Mouse (Mus musculus) ZHBTc4 (cell line): Measurements from ENCODE around the gene Bcl2a1b.
A peak's percentile ranks its signal among the peaks of the same experiment; 100 is the strongest.
"Not testable (repeated sequence)": the region's sequence is repeated elsewhere in the genome, so short reads cannot be mapped to it uniquely, and the experiment has no call there.

Experiments
- DNase-seq: peaks from one replicate; pipeline ENCODE4 v3.0.0-alpha.2; 2011; ENCODE audit warnings: low read depth, low spot score

The Bcl2a1b gene

GRCm38 (mm10) chr9:89198969-89199416 lies at the start of gene Bcl2a1b, which contains the start of gene Gm29094:
Gene Bcl2a1b, plus strand, starts transcription at chr9:89199209.
Gene Gm29094, plus strand, starts transcription at chr9:89199379.
- DNase-seq = not testable (repeated sequence)

GRCm38 (mm10) chr9:89172539-89172938 lies 26.5 kb upstream of the Bcl2a1b start:
- not testable (repeated sequence) for DNase-seq

DNA sequence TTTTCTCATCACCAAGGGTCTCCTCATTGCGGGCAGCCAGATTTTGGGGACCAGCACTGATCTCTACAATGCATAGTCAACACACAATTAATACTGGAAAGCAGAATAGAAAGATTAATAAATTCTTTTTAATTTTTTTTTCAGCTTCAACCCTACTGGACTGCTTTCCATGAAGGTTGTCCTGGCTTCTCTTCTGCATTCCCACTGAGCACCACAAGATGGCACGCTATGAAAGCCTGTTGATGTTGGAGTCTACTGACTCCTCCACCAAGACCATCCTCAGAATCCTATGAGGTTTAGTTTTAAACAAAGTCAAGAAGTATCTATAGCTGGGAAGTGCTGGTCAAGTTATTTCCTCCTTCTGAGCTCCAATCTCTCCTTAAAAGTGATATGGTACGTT lies 20.2 kb upstream of the Bcl2a1b start:
- peak; percentile 33 for DNase-seq

- not testable (repeated sequence) for DNase-seq
Measured at GRCm38 (mm10) chr9:89179469-89179868, 19.5 kb upstream of the Bcl2a1b start.

- peak; percentile 71 for DNase-seq
Measured at GRCm38 (mm10) chr9:89187006-89187405, 12.0 kb upstream of the Bcl2a1b start.

DNA sequence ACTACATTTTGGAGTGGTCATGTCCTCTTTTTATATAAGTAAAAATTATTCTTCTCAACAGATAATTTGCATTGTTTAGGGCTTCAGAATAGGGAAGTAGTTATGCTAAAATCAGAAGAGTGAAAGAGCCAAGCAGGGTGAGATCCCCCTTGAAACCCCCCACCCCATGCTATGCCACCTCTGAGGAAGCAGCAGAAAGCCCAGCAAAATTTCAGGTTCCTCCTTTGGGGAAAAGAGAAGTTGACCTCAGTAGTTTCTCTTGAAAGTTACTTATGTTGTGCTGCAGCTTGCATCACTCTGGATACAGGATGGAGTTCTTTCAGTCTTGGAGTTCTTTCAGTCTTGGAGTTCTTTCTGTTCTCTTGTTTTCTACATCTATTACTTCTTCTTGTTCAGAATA lies 3.5 kb upstream of the Bcl2a1b start:
- not testable (repeated sequence) for DNase-seq

- not testable (repeated sequence) for DNase-seq
Measured at GRCm38 (mm10) chr9:89197509-89197908, 1.5 kb upstream of the Bcl2a1b start.

- DNase-seq = not testable (repeated sequence)
Measured at GRCm38 (mm10) chr9:89198349-89198748, 660 bp upstream of the Bcl2a1b start.

- DNase-seq = not testable (repeated sequence)
Measured at GRCm38 (mm10) chr9:89202256-89202655, 3.2 kb downstream of the Bcl2a1b start.

- DNase-seq = peak; percentile 4
Measured at GRCm38 (mm10) chr9:89208939-89209338, 9.9 kb downstream of the Bcl2a1b start.

- not testable (repeated sequence) for DNase-seq
Measured at GRCm38 (mm10) chr9:89210353-89211064, 11.5 kb downstream of the Bcl2a1b start, which contains the start of gene Mthfs. Gene Mthfs, plus strand, starts transcription at chr9:89210676.

DNA sequence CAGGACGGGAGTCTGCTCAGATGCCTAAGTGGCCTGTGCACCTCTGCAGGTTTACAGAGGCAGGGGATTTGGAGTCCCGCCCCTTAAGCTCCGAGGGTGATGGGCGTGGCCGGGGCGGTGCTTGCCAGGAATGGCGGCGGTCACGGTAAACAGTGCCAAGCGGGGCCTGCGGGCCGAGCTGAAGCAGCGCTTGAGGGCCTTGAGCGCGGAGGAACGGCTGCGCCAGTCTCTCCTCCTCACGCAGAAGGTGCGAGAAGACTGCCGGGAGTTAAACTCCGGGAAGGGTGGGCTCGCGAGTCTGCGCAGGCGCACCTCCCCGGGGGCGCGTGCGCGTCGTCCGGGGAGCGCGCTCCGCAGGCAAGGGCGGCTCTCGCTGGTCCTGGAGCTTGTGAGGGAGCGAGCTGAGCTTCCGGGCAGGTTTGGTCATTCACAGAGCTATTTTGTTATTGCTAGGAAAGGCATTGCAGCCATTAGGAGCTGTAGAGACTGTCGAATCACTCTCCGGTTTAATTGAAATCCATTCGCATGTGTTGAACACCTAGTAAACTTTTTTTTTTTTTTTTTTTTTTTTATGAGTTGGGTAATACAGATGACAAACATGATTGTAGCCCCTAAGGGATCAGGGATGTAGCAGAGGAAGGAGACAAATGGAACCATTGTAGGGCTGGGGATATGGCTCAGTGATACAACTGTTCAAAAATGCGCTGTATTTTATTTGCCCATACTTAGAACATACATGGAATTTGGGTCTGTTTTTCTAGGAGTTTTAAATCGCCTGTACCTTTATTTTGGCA lies 12.3 kb downstream of the Bcl2a1b start:
- DNase-seq = peak; percentile 2

- peak; percentile 34 for DNase-seq
Measured at GRCm38 (mm10) chr9:89212428-89212827, 13.4 kb downstream of the Bcl2a1b start.

DNA sequence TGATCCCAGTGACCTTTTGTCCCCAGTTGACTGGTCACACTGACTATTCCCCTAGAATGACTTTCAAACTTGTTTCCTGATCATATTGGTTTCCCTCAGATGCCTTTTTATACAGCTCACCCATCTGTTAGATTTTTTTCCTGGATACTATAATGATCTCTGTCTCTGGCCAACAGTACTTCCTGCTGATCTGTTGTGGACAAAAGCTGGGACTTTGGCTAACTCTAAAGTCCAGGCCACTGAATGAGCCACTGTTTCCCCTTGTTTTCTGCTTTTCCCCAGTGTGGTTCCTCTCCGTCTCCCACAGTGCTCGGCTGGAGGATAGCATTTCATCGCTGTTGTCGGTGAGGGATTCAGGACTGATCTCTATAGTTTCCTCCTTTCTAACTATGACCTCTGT lies 19.2 kb downstream of the Bcl2a1b start:
- DNase-seq = not testable (repeated sequence)

DNA sequence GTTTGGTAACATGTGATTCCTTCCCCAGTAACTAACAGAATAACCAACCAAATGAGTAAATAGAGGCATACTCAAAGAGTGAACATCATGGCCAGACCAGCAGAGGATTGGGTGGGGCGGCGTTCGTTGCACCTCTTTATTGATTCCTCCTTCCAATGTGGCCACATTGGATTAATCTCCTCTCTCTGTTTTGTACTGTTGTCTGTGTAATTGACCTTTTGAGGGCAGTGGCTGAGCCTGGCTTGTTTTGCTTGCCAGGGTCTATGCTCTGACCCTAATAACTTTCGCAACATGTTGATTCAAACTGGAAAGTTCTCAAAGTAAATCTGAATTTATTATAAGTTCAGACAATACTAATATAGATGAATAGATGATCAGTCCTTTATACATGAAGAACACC lies 20.7 kb downstream of the Bcl2a1b start:
- DNase-seq = not testable (repeated sequence)

GRCm38 (mm10) chr9:89220704-89221287 lies 21.8 kb downstream of the Bcl2a1b start:
- not testable (repeated sequence) for DNase-seq

GRCm38 (mm10) chr9:89226071-89226470 lies 27.1 kb downstream of the Bcl2a1b start:
- no peak for DNase-seq

DNA sequence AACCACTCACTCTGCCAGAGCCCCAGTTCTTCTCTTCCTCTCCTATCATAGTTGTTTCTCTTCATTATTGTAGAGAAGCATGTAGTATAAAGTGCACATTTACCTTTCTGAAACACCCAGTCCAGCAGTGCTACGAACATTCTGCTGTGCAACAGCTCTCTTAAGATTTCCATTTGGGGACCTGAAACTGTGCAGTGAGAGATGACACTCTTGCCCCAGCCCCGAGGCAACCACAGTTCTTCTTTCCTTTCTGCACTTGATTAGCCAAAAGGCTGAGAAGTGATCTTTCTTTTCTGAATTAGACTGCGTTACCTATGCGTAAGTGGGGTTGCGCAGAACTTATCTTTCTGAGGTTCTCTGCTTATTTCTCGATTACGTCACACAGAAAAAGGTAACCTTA lies 29.1 kb downstream of the Bcl2a1b start:
- no peak for DNase-seq

DNA sequence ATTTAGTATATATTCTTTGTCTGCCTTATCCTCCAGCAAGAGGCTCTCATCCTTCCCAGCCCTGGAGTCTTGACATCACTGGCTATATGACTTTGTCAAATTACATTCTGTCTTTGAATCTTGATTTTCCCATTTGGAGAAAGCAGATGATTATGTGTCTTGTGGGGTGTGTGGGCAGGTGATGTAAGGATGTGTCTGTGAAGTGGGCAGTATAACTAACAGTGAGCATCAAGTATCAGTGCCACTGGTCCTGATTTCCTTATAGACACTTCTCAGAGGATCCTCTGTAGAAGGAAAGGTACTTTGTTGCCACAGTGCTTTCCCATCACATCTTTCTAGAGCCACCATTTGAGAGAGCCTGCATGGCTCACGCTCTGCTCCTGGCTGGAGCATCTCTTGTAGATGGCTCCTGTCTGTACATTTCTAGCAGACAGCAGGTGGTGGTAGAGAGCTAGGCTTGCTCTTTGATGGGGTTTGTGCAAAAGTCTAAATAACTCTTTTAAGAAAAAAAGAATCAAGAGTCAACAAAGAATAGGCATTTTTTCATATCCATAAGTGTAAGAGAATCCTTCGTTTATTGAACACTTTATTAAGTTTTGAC lies 32.0 kb downstream of the Bcl2a1b start:
- not testable (repeated sequence) for DNase-seq

- not testable (repeated sequence) for DNase-seq
Measured at GRCm38 (mm10) chr9:89237131-89237530, 38.1 kb downstream of the Bcl2a1b start.

DNA sequence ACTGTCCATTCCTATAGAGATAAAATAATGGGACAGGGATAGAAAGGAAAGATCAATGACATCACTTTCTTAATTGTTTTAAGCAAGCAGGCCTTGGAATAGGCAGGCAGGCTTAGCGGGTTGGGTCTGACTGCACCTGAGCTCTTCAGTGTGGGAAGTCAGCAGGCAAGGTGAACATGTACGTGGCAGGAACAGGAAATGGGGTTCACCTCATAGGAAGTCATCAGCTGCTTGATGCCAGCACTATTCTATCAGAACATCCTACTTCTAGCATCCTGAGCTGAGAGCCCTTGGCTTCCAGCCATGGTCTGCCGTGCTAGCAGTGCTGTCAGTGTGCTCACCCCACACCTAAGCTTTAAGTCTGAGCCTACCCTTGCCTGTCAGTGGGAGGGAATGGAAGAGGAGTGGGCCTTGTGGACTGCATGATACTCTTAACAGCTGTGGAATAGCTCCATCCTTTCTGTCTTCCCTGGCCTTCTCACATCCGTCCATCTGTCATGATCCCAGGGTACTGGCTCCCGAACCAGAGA lies 40.0 kb downstream of the Bcl2a1b start:
- DNase-seq = not testable (repeated sequence)
